Mouse (Mus musculus) urinary bladder, adult 2 months (tissue): ENCODE measurements around the gene Abcd3. TPM values are rescaled to one million over a fixed set of nuclear protein-coding genes. Genes with fewer than 3 reads are reported as not detected.

ENCODE experiments used
- DNase-seq: peaks from one replicate; pipeline ENCODE4 v3.0.0; 2022; ENCODE audit warnings: low spot score
- polyA plus RNA-seq: library from polyadenylated mRNA; depleted of rRNA; stranded (reverse); fragments of >200 nt; gene quantifications from 2 replicates; pipeline ENCODE4 v1.2.3, GENCODE M21; 2012; rRNA removed

Gene Abcd3
- polyA plus RNA-seq: 35.8 and 63.0 TPM in 2 replicates

DNA sequence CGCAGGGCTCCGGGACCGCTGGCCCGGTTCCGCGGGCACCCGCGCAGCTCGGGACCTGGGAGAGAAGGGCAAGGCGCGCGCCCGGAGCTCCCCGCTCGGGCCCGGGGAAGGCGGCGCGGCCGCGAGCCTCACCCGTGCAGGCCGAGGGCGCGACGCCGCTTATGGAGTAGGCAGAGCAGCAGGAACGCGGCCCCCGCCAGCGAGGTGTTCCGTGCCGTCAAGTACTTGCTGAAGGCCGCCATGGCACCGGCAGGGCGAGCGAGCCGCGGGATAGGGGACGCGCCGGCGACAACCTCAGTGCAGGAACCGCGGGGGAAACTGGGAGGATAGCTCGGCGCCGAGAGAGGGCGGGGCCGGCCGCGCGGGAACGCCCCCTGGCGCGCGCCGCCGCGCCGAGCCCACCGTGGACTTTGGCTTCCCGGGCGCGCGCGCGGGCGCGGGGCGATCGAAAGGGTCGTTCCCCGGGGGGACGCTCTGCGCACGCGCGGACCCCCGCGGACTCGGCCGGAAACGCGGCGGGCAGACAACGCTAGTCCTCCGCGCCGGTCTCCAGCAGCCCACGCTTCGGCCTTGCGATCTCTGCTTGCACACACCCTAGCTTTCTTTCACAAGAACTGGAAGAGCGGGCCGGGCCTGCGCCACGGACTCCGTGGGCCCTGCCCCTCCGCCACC, at the start of gene Abcd3:
Gene Abcd3, minus strand, starts transcription at position 426 of the 672 bp plus-strand sequence.
- peak; percentile 94 for DNase-seq

DNA sequence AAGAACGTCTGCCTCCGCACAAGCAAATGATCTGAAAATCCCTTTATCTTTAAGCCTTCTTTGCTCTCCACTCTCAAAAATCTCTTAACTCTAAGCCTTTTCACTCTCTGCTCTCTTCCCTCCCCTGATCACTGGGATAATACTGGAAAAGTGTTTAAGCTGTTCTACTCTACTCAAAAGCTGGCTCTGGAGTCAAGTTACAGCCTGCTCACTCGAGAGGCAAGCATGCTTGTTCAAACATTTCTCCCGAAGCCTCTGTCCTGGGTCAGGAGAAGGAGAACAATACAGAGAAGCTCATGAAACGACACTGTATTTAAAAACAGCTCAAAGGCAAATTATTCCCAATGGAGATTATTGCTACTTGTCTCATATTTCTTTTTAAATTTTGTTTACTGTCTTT, 44.0 kb upstream of the Abcd3 start:
- DNase-seq: no peak

DNA sequence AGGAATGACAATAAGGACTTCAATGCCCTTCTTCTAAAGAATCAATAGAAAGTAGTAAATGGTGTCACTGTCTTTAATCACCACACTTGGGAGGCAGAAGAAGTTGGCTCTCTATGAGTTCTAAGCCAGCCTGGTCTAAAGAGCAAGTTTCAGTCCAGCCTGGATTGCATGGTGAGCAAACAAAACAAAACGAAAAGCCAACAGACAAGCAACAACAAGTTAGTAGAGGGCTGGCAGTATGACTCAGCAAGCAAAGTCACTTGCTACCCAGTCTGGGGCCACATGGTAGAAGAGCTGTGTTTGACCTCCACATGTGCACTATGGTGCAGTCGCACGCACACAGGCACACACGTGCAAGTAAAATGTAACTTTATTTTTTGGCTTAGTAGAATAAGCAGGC, 41.0 kb upstream of the Abcd3 start:
- no peak for DNase-seq

DNA sequence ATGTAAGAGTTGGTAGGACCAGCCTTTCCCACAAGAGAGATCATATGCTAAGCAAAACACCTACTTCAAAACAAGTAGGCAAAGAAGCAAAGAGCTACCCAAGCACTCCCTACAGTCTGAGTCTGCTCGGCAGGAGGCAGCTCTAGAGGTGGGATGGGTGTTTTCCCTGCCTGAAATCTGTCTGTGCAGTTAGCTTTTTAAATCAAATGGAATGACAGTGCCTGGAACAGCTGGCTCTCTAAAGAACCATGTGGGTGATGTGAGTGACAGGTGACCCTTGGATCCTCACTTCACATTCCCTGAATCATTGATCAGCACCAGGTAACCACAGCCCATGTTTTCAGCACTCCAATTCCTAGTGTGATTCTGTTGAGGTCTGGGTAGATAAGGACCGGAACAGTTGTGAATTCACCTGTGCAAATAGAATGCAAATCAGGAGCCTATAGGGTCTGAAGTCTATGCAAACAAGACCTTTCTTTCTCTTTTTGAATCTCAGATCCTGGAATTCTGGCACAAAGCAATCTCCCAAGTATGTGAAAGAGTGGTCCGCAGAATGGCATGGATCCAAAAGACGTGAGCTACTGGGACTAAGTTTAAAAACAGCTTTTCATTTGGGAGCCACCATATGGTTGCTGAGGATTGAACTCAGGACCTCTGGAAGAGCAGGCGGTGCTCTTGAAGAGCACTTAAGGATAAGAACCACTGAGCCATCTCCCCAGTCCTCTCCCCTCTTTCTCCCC, 38.8 kb upstream of the Abcd3 start:
- DNase-seq: no peak

DNA sequence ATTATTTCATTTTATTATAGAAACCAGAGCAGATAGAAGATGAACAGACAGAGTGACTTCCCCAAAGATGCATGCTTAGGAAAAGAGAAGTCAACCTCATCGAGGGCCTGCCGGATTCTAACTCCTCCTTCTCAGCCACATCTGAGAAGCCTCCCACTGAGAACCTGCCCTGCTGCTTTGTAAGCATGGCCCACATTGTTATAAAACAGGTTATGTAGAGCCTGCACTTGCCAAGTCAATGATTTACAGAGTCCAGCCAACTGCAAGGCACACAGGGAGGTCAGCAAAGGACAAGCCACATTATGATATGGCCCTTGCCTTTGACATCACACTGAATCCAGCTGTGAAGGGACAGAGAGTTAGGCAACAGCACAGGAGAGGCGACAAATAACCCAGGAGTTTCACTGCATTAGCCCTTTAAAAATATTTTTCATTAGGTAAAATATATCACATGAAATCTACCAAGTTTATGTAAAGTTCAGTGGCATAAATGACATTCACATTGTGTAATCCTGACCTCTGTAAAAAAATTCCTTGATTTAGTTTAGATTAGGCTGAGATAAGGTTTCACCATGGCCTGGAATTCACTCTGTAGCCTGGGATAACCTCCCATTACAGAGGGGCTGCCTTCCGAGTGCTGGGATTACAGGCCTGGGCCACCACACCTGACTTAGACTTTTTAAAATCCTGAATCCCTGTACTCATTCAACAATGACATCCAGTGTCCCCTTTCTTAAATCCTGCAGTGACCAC, 37.1 kb upstream of the Abcd3 start:
- no peak for DNase-seq

DNA sequence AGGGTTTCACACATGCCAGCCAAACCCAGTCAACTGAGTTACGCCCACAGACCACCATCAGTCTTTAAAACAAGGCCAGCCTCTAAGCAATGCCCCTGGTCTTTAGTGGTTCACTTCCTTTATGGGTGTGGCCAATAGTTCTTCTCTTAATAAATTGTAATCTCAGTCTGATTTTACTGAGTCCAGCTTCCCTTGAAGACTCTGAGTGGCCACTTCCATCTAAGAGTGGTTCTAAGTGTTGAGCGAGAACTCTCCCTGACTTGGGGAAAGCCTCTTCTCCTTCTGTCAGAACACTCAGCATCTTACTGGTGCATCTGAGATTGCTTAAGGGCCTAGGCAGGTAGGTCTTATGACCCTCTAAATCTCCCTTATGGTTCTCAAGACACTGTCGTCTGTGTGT, 35.9 kb upstream of the Abcd3 start:
- no peak for DNase-seq

DNA sequence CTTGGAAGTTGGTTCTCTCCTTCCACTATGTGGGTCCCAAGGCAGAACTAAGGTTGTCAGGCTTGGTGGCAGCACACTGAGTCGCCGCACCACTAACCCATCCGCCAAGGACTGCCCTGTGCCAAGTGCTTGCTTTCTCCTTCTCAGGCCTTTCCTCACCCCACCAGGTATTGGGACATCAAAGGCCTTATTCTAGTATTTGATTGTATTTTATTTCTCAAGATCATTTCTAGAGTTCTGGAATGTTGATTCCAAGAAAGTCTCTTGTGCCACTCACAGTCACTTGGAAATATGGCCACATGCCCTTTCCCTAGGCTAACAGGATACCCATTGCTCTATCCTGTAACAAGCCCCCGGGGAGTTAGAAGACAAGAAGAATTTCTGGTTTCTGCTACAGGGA, 35.3 kb upstream of the Abcd3 start:
- DNase-seq: no peak

DNA sequence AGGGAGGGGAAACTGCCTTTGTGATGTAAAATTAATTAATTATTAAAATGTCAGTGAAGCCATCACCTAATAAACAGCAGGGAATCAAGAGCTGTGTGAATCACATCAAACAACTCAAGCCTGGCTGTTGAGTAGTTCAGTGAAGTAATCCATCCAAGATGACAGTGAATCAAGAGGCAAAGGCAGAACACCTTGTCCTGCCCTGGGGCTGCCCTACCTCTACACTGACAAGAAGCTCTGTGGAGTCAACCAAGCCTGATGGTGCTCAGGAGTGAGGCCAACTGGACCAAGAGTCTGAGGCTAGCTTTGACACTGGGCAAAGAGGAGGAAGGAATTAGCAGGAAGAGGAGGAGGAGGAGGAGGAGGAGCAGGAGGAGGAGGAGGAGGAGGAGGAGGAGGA, 32.2 kb upstream of the Abcd3 start:
- DNase-seq: no peak

DNA sequence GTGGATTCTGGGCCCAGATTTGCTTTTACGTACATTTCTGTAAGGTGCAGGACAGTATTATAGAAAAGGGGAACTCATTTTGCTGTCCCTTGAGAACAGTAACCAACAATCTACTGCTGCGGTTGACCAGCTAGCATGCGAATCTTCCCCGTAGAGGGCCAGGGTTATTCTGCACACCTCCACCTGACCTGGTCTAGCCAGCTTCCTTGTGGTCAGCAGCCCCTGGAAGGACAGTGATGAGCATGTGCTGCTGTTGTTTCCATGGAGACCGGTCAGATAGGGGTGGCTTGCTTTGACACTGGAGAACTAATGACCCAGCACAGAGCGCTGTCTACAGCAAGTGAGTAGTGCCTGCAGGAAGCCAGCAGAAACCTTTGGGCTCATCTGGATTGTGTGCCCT, 29.6 kb upstream of the Abcd3 start:
- DNase-seq: no peak

DNA sequence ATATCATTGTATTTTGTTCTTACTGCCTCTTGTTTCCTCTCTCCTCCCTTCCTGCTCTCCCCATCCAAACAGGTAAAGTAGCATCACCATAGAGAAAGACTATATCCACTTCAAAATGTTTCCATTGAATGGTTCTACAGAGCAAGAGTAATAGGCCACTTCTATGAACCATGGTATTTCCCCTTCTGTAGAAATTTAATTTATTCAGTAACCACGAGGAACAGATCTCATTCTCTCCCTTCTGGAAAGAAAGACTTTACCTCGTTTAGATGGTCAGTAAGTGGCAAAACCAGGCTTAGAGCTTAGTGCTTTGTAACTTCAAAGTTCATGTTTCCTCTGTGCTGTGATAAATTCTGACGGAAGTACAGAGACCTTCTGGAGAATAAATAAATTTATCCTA, 28.9 kb upstream of the Abcd3 start:
- no peak for DNase-seq

DNA sequence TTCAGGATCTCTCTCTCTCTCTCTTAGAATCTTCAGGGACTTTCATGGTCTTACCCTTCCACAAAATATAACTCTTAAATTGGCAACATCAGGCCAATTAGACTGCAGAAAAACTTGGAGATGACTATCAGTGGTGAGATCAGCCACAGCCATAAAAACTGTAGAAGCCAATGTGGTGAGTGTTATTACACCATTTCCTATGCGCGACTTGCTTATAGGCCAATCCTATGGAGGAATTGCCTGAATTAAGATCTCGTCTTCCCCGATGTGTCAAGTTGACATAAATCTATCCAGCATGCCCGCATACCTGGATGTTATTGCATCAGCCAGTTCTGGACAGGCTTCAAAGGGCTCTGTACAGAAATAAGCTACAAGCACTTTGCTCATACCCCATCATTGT, 28.2 kb upstream of the Abcd3 start:
- no peak for DNase-seq

DNA sequence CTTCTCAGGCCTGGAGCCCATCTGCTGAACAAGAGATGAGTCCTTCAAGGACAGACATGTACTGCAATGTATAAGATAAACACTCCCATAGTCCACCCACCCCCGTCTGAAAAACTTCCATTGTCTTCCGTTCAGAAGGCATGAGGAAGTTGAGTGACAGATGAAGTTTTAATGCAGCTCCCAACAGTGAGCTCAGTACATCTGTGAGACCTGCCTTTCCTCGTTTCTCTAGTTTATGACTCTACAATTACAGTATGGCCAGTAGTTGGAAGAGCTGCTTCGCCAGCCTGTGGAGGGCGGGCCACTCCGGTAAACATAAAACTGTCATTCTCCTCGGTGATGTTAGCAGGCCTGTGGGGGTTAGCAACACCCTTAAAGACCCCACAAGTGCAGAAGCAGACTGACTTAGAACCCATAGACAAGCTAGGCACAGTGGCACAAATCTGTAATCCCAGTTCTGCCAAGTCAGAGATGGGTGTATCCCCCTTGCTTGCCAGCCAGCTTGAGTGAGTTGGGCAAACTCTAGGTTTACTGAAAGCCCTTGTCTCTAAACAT, 27.3 kb upstream of the Abcd3 start:
- no peak for DNase-seq

DNA sequence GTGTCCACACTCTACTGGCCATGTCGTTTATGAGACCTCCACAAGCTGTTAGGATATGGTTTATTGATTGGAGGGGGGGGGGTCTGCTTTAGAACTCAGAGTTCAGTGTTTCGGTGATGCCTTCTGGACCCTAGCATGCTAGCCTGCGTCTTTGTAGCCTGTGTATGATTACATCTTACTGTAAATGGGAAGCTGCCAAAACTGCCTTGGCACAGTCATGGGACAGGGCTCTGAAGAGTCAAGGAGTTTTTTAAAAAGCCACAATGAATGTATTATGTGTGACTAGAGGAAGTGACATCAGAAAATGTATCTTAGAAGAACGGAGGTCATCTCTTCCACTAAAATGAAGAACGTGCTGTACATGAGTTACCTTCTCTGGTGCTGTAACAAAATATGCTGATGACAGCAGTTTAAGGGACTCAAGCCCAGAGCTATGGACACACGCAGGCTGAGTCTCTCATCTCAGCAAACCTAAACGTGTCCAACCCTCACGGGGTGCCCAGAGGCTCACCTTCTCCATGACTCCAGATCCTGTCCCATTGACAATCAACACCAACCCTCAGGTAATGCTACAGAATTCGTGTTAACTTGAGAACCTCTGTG, 26.4 kb upstream of the Abcd3 start:
- DNase-seq: no peak

DNA sequence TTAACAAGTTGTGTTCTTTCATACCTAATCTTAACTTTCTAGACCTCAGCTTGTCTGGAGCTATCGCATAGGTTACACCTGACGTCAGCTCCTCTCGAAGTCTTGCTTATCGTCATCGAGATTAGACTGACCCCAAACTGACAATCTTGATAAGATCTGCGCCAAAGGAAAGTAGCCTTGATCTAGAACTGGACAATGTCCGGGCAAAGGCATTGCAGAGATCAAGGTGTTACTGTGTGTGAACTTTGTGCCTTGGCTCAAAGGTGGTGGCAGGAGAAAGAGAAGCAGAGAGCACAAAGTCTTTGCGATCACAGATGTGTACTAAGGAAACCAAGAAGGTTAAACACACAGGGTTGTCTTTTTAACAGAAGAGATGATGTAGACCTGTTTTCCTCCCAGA, 25.2 kb upstream of the Abcd3 start:
- DNase-seq: no peak

DNA sequence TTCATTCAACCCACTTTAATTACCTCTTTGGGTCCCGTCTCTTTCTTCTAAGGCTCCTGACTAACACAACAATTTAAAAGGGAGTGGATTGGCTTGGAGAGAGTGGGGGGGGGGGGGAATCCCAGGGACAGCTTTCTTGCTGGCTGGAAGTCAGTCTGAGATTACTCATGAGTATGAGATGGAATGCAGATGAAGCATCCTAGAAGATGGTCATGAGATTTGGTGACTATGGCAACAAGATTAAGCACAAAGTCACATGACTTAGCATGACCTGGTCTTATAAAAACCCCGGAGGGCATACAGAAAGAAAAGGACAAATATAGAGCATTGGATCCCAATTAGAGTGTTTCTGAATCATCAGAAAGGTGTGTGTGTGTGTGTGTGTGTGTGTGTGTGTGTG, 19.6 kb upstream of the Abcd3 start:
- DNase-seq: no peak

DNA sequence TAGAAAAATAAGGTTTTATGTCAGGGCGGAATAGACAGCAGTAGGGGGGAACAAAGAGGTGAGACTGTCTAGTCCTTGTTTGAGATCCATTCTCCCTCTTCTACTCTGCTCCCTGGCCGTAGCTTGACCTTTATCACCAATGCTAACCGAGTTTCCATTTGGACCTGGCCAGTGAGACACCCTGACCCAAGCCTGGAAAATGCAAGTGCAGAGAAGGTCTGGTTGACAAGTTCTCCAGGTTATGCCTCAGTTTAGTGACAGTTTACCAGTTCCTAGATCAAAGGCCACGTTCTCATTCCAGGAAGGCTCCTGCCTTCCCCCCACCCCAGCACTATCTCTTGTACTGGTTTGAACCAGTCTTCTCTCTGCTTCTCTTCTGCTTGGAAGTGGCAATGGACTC, 19.1 kb upstream of the Abcd3 start:
- no peak for DNase-seq

DNA sequence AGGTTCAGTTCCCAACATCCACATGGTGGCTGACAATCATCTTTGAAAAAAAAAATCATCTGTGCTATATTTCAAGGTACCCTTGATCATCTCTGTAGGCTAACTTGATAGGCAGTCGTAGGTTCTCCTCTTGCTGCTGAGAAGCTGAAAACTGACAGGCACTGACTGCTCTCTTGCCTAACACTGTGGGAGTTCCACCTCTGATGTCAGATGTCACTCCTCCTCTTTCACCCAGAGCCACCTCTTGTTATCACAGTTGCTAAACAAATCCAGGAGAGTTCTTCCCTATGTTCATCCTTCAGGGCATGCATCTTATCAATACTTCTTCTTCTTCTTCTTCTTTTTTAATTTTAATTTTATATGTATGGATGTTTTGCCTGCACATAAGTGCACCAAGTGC, 10.0 kb upstream of the Abcd3 start:
- DNase-seq: no peak

DNA sequence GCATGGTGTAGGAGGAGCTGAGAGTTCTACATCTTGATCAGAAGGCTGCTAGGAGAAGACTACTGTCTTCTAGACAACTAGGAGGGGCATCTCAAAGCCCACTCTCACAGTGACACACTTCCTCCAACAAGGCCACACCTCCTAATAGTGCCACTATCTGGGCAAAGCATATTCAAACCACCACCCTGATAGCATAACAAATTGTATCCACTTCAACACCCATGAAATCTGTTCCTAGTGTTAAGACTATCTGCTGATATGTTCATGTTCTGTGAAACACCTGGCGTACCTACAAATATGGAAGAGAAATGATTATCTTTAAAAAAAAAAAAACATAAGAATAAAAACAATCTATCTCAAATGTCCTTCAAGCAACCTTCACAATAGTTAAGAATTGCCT, 9.2 kb upstream of the Abcd3 start:
- DNase-seq: no peak

DNA sequence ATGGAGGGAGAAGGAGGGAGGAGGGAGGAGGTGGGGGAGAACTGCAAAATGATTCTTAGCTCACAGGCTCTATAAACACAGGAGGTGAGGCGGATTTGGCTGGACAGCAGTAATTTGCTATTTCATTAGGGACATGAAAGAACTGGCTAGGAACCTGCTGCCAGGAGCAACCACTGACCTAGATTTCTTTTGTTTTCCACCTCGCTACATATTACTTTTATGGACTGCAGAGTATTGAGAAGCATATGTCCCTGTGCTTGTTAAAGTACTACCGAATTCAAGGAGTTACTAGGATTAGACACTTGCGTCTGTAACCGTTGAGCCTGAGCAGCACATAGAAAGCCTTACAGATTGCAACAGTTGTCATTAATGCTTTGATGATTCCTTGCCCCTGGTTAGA, 7.5 kb upstream of the Abcd3 start:
- no peak for DNase-seq

DNA sequence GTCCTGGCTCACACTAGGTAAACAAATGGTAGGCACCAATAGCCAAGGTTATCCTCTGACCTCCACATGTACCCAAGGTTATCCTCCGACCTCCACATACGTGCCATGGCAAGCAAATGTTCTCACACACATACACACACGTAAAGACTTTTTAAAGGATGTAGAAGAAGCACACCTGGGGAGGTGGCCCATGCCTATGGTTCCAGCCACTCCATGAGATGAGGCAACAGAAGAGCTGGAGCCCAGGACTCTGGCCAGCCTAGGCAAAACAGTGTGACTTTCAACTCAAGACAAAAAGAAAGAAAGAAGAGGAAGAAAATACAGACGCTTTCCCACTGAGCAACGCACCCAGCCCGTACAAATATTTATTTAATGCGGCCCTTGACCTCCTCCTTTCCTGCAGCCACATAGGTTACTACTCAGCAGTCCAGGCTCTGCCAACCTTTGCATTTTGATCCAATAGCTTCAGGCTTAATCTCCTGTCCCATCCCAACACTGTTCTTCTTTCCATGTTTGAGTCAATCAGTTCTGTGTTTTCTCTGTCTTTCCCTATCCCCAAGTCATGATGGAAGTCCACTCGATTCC, 6.5 kb upstream of the Abcd3 start:
- DNase-seq: no peak

DNA sequence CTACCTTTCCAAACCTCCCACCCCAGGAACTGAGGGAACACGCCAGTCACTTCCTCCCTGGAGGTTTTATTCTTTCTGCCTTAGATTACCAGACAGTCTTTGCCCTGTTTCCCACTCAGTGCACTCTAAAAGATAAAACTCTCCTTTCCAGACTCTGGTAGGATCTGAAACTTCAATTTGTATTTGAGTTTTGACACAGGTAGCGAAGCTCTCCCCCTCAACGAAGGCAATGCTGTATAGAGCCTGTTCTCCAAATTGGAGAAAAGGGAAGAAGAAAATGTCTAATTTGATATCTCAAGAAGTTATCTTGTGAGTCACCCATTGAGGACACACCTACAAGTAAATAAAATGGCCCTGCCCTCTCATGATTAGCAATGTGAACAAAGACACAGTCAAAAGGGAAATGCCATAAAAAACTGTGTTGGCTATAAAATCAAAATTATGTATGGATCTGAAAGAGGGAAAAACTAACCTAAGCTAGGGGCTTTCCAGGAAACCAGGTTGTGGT, 4.6 kb upstream of the Abcd3 start:
- DNase-seq: no peak
